Mouse (Mus musculus) gastrocnemius, postnatal 14 days (tissue): Measurements from ENCODE around the gene Dnajb14. TPM values are rescaled to one million over a fixed set of nuclear protein-coding genes. Genes with fewer than 3 reads are reported as not detected.
"Not testable (repeated sequence)": the region's sequence is repeated elsewhere in the genome, so short reads cannot be mapped to it uniquely, and the experiment has no call there.

Experiments
- DNase-seq: peaks from one replicate; pipeline ENCODE4 v3.0.0; 2021; ENCODE audit warnings: mixed read lengths
- intact Hi-C: fragments of 180-260 bp; cut with DNase I; formaldehyde crosslinking; loops from one replicate; pipeline ENCODE4 v1.15.1; 2025; ENCODE audit warnings: low total_unique reads
- total RNA-seq, 2 experiments: library from RNA; stranded (reverse); gene quantifications; 2 replicates each; pipeline ENCODE4 v1.2.3; 2021

The Dnajb14 gene
- total RNA-seq, 2 experiments from 2014 or later = 7.2 to 9.6 TPM

- DNase-seq = no peak
- intact Hi-C loops = no loop called here
Observed at GRCm38 (mm10) chr3:137896867-137897266, 29.4 kb downstream of the Dnajb14 start.

- intact Hi-C loops = no loop called here
Observed at GRCm38 (mm10) chr3:137897685-137898084, 30.2 kb downstream of the Dnajb14 start.

GRCm38 (mm10) chr3:137900149-137900548 is 32.7 kb downstream of the Dnajb14 start:
- no peak for DNase-seq
- intact Hi-C loops = no loop called here

More at GRCm38 (mm10) chr3:137897685-137898084, 30.2 kb downstream of the Dnajb14 start:
- DNase-seq = no peak

- intact Hi-C loops = no loop called here
- DNase-seq = no peak
Observed at GRCm38 (mm10) chr3:137913093-137913492, 45.6 kb downstream of the Dnajb14 start.

- intact Hi-C loops, DNase-seq: not testable (repeated sequence)
Observed at GRCm38 (mm10) chr3:137914567-137914966, 47.1 kb downstream of the Dnajb14 start.

- DNase-seq = no peak
- intact Hi-C loops = no loop called here
Observed at GRCm38 (mm10) chr3:137917694-137918171, 50.3 kb downstream of the Dnajb14 start.

GRCm38 (mm10) chr3:137918172-137918931 is 50.9 kb downstream of the Dnajb14 start, which contains the start of gene Lamtor3:
TSS of gene Lamtor3 (plus strand) at chr3:137918506.
- peak; percentile 89 for DNase-seq
- intact Hi-C loops = no loop called here

- intact Hi-C loops = no loop called here
- DNase-seq = no peak
Observed at GRCm38 (mm10) chr3:137918932-137919311, 51.4 kb downstream of the Dnajb14 start.

GRCm38 (mm10) chr3:137919398-137919797 is 51.9 kb downstream of the Dnajb14 start:
- intact Hi-C loops = no loop called here
- DNase-seq = no peak

GRCm38 (mm10) chr3:137920594-137920993 is 53.1 kb downstream of the Dnajb14 start:
- intact Hi-C loops = no loop called here
- no peak for DNase-seq

- DNase-seq = no peak
- intact Hi-C loops = no loop called here
Observed at GRCm38 (mm10) chr3:137927010-137927409, 59.5 kb downstream of the Dnajb14 start.

- intact Hi-C loops = no loop called here
- no peak for DNase-seq
Observed at GRCm38 (mm10) chr3:137929940-137930339, 62.5 kb downstream of the Dnajb14 start.

- no peak for DNase-seq
- intact Hi-C loops = no loop called here
Observed at GRCm38 (mm10) chr3:137932748-137933147, 65.3 kb downstream of the Dnajb14 start.

GRCm38 (mm10) chr3:137933986-137934385 is 66.5 kb downstream of the Dnajb14 start:
- no peak for DNase-seq

GRCm38 (mm10) chr3:137935570-137936525 is 68.4 kb downstream of the Dnajb14 start:
- intact Hi-C loops = loop anchor here (5.0 kb wide), 1 partner anchor 56 kb away; no protein-coding TSS in a partner anchor
- DNase-seq = no peak

More at GRCm38 (mm10) chr3:137933986-137934385, 66.5 kb downstream of the Dnajb14 start:
- intact Hi-C loops = no loop called here

- intact Hi-C loops = loop anchor here (5.0 kb wide), 1 partner anchor 56 kb away; no protein-coding TSS in a partner anchor
- no peak for DNase-seq
Observed at GRCm38 (mm10) chr3:137936541-137936940, 69.1 kb downstream of the Dnajb14 start.

- intact Hi-C loops = loop anchor here (5.0 kb wide), 1 partner anchor 54 kb away; no protein-coding TSS in a partner anchor
Observed at GRCm38 (mm10) chr3:137938608-137939007, 71.1 kb downstream of the Dnajb14 start.

GRCm38 (mm10) chr3:137940757-137941156 is 73.3 kb downstream of the Dnajb14 start:
- no peak for DNase-seq
- intact Hi-C loops = no loop called here

More at GRCm38 (mm10) chr3:137938608-137939007, 71.1 kb downstream of the Dnajb14 start:
- peak; percentile 55 for DNase-seq

GRCm38 (mm10) chr3:137941555-137941954 is 74.1 kb downstream of the Dnajb14 start:
- intact Hi-C loops = no loop called here
- DNase-seq = no peak
